Mouse (Mus musculus) adrenal gland, adult 18-20 months (tissue): ENCODE results near the gene Olfr1093. TPM values are rescaled to one million over a fixed set of nuclear protein-coding genes. Genes with fewer than 3 reads are reported as not detected.

Experiments used
- DNase-seq, 2 experiments: peaks; one replicate each; pipeline ENCODE4 v3.0.0; 2021 to 2022; ENCODE audit warnings: low spot score in 2 of 2
- long read RNA-seq, 2 experiments: library from polyadenylated mRNA; stranded (forward); transcript quantifications; one replicate each; pipeline ENCODE4 v2.0.0; 2021
- total RNA-seq, 2 experiments: library from RNA; stranded (reverse); gene quantifications; 1 replicate in 1 of 2; 2 replicates in 1 of 2; pipeline ENCODE4 v1.2.3; 2021

Gene Olfr1093
- not detected for total RNA-seq
- long read RNA-seq, experiment 1 = 0 reads
- long read RNA-seq, experiment 2 = 0 reads

- no peak for DNase-seq
These were observed at the start of gene Olfr1093 for GRCm38 (mm10) chr2:86782179-86782578. Olfr1093 (plus strand) TSS chr2:86782479.

GRCm38 (mm10) chr2:86733601-86734000 lies 48.7 kb upstream of the Olfr1093 start, which contains the start of gene Olfr1089:
Olfr1089 (minus strand) TSS chr2:86733701.
- no peak for DNase-seq

- no peak for DNase-seq
These were observed 23.4 kb upstream of the Olfr1093 start, which contains the start of gene Olfr1090 for GRCm38 (mm10) chr2:86758893-86759292. Olfr1090 (minus strand) TSS chr2:86758993.

GRCm38 (mm10) chr2:86761050-86761449 lies 21.2 kb upstream of the Olfr1093 start:
- DNase-seq = no peak

- no peak for DNase-seq
These were observed 27.6 kb downstream of the Olfr1093 start, which contains the start of gene Olfr141 for GRCm38 (mm10) chr2:86809918-86810317. Olfr141 (minus strand) TSS chr2:86810018.

GRCm38 (mm10) chr2:86824363-86824762 lies 42.1 kb downstream of the Olfr1093 start, which contains the start of gene Olfr1094:
Olfr1094 (plus strand) TSS chr2:86824663.
- no peak for DNase-seq

Other genes starting within 250 kb of the Olfr1093 start
- not detected for gene Olfr1079, start 240.0 kb upstream of the Olfr1093 start, total RNA-seq
- gene Olfr1080, start 224.2 kb upstream of the Olfr1093 start, total RNA-seq = not detected
- gene Olfr1082, start 183.5 kb upstream of the Olfr1093 start, total RNA-seq = not detected
- not detected for gene Olfr1084, start 142.8 kb upstream of the Olfr1093 start, total RNA-seq
- gene Olfr1085, start 120.5 kb upstream of the Olfr1093 start, total RNA-seq = not detected
- gene Olfr1086, start 102.4 kb upstream of the Olfr1093 start, total RNA-seq = not detected
- gene Olfr1087, start 84.1 kb upstream of the Olfr1093 start, total RNA-seq = not detected
- gene Olfr1089, start 48.8 kb upstream of the Olfr1093 start, total RNA-seq = not detected
- not detected for gene Olfr1090, start 23.5 kb upstream of the Olfr1093 start, total RNA-seq
- gene Olfr141, start 27.5 kb downstream of the Olfr1093 start, total RNA-seq = not detected
- gene Olfr1094, start 42.2 kb downstream of the Olfr1093 start, total RNA-seq = not detected
- gene Olfr1095, start 69.2 kb downstream of the Olfr1093 start, total RNA-seq = not detected
- gene Gm13723, start 92.3 kb downstream of the Olfr1093 start, total RNA-seq = not detected
- not detected for gene Olfr1097, start 109.7 kb downstream of the Olfr1093 start, total RNA-seq
- not detected for gene Olfr1098, start 142.1 kb downstream of the Olfr1093 start, total RNA-seq
- gene Olfr1099, start 178.2 kb downstream of the Olfr1093 start, total RNA-seq = not detected
- not detected for gene Olfr1100, start 197.5 kb downstream of the Olfr1093 start, total RNA-seq
- not detected for gene Olfr1101, start 208.7 kb downstream of the Olfr1093 start, total RNA-seq
- not detected for gene Olfr1102, start 215.9 kb downstream of the Olfr1093 start, total RNA-seq
- gene Olfr1104, start 244.6 kb downstream of the Olfr1093 start, total RNA-seq = not detected